Mouse (Mus musculus): Measurements from ENCODE around the gene Wwox. TPM values are rescaled to one million over a fixed set of nuclear protein-coding genes. Genes with fewer than 3 reads are reported as not detected.

Gene Wwox
- polyA plus RNA-seq, 1 experiment from 2014 or later, result 11.0 TPM

DNA sequence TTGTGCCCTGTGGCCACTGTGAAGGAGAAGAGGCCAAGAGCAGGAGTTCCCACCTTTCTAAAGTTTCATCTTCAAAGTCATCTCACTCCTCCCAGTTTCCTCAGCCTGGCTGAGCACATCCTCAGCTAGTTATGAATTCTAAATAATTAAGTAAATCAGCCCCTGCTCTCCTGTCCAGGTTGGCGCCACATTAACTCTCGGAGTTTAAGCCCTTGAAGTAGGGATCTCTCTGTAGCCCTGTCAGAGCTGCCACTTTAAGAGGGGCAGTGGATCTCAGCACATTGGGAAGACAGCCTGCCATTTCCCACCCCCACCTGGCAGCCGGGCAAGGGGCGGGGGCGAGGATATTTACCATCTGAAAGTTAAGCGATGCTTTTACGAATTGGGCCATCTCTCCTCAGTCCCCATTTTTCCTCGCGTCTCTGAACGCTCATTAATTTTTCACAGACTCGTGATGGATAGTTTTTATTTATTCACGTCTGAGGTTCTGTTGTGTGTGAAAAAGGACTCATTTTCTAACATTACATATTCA is 150.9 kb downstream of the Wwox start:
- H3K9me3 ChIP-seq (ENCODE audit: control insufficient read depth, low read length), result no peaks in the 10 kb centered on the region
- no peaks in the 10 kb centered on the region for H3K27me3 ChIP-seq (replicated peaks; ENCODE audit: control insufficient read depth, insufficient read depth, low read length)
- no peaks in the 10 kb centered on the region for H3K36me3 ChIP-seq (ENCODE audit: control insufficient read depth, insufficient read depth, low read length)
- no peaks in the 10 kb centered on the region for H3K4me1 ChIP-seq (ENCODE audit: control insufficient read depth, insufficient read depth, low read length)
- H3K4me2 ChIP-seq (ENCODE audit: low read depth, low read length), result no peak overlapping the region
- no peak overlapping the region for H3K9ac ChIP-seq (ENCODE audit: low read depth, low read length)
- H3K27ac ChIP-seq (replicated peaks; ENCODE audit: low read depth, low read length), result no peak overlapping the region
- DNase-seq (ENCODE audit: low spot score), result no peak
- H3K4me3 ChIP-seq (ENCODE audit: low read depth, low read length), result no peak overlapping the region
- WGBS, result 86% methylated on average over 12 of the region's 12 CpGs
- no peak for ATAC-seq (ENCODE audit: low read depth)

GRCm38 (mm10) chr8:114591296-114592280 is 152.1 kb downstream of the Wwox start:
- Histone ChIP-seq H3K27me3 (replicated peaks; ENCODE audit: control insufficient read depth, insufficient read depth, low read length) (no peaks in the 10 kb centered on the region), H3K9me3 (ENCODE audit: control insufficient read depth, low read length) (peaks cover 4% of the 10 kb centered on the region; the same call in 1 of the 2 replicates), H3K4me3 (ENCODE audit: low read depth, low read length) (no peak overlapping the region), H3K4me1 (ENCODE audit: control insufficient read depth, insufficient read depth, low read length) (no peaks in the 10 kb centered on the region), H3K36me3 (ENCODE audit: control insufficient read depth, insufficient read depth, low read length) (no peaks in the 10 kb centered on the region), H3K4me2 (ENCODE audit: low read depth, low read length) (peak overlapping the region; percentile 41), H3K9ac (ENCODE audit: low read depth, low read length) (0 out of 2 replicates have a peak overlapping the region, but pooled peaks have one; percentile 9), H3K27ac (replicated peaks; ENCODE audit: low read depth, low read length) (no peak overlapping the region)
- WGBS, result 33% methylated on average over 26 of the region's 26 CpGs
- peak; percentile 53; the same call in 1 of the 2 replicates for ATAC-seq (ENCODE audit: low read depth)
- DNase-seq (ENCODE audit: low spot score), result peak; percentile 74

- 72% methylated on average over 18 of the region's 19 CpGs for WGBS
- DNase-seq (ENCODE audit: low spot score), result no peak
These were observed 154.1 kb downstream of the Wwox start for GRCm38 (mm10) chr8:114593424-114594157.

GRCm38 (mm10) chr8:114594811-114595210 is 155.4 kb downstream of the Wwox start:
- Histone ChIP-seq H3K4me3 (ENCODE audit: low read depth, low read length) (no peak overlapping the region), H3K4me1 (ENCODE audit: control insufficient read depth, insufficient read depth, low read length) (peaks cover 6% of the 10 kb centered on the region; the same call in 1 of the 2 replicates), H3K27me3 (replicated peaks; ENCODE audit: control insufficient read depth, insufficient read depth, low read length) (no peaks in the 10 kb centered on the region), H3K9ac (ENCODE audit: low read depth, low read length) (no peak overlapping the region), H3K27ac (replicated peaks; ENCODE audit: low read depth, low read length) (no peak overlapping the region), H3K9me3 (ENCODE audit: control insufficient read depth, low read length) (peaks cover 4% of the 10 kb centered on the region; the same call in 1 of the 2 replicates), H3K36me3 (ENCODE audit: control insufficient read depth, insufficient read depth, low read length) (no peaks in the 10 kb centered on the region), H3K4me2 (ENCODE audit: low read depth, low read length) (no peak overlapping the region)
- ATAC-seq (ENCODE audit: low read depth), result no peak
- no peak for DNase-seq (ENCODE audit: low spot score)
- 79% methylated on average over 5 of the region's 5 CpGs for WGBS

More at GRCm38 (mm10) chr8:114593424-114594157, 154.1 kb downstream of the Wwox start:
- H3K4me2 ChIP-seq (ENCODE audit: low read depth, low read length), result no peak overlapping the region
- no peaks in the 10 kb centered on the region for H3K27me3 ChIP-seq (replicated peaks; ENCODE audit: control insufficient read depth, insufficient read depth, low read length)
- no peak overlapping the region for H3K9ac ChIP-seq (ENCODE audit: low read depth, low read length)
- ATAC-seq (ENCODE audit: low read depth), result no peak
- H3K36me3 ChIP-seq (ENCODE audit: control insufficient read depth, insufficient read depth, low read length), result no peaks in the 10 kb centered on the region
- no peak overlapping the region for H3K27ac ChIP-seq (replicated peaks; ENCODE audit: low read depth, low read length)
- H3K4me3 ChIP-seq (ENCODE audit: low read depth, low read length), result no peak overlapping the region
- no peaks in the 10 kb centered on the region for H3K4me1 ChIP-seq (ENCODE audit: control insufficient read depth, insufficient read depth, low read length)
- peaks cover 4% of the 10 kb centered on the region; the same call in 1 of the 2 replicates for H3K9me3 ChIP-seq (ENCODE audit: control insufficient read depth, low read length)

DNA sequence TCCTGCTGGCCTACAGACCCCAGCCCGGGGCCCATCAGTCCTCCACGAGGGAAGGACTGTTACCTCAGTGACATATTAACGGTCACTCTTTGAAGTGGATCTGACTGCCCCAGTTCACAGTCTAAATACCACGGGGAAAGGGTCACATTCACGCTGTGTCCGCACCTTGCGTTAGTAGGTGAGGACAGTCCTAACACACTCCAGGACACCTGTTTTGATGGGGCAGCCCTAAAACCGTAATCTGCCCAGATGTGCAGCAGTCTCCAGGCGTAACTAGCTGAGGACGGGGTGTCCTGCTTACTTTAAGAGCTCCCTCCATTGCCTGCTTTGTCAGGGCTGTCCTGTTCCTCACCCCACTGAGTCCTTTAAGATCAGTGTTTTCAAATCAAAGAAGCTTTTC is 160.1 kb downstream of the Wwox start:
- peaks cover 13% of the 10 kb centered on the region; the same call in 1 of the 2 replicates for H3K4me1 ChIP-seq (ENCODE audit: control insufficient read depth, insufficient read depth, low read length)
- no peaks in the 10 kb centered on the region for H3K36me3 ChIP-seq (ENCODE audit: control insufficient read depth, insufficient read depth, low read length)
- peaks cover 4% of the 10 kb centered on the region; the same call in 1 of the 2 replicates for H3K9me3 ChIP-seq (ENCODE audit: control insufficient read depth, low read length)
- no peak overlapping the region for H3K9ac ChIP-seq (ENCODE audit: low read depth, low read length)
- H3K27ac ChIP-seq (replicated peaks; ENCODE audit: low read depth, low read length), result 0 out of 2 replicates have a peak overlapping the region, but pooled peaks have one; percentile 2
- WGBS, result 61% methylated on average over 10 of the region's 10 CpGs
- no peak overlapping the region for H3K4me2 ChIP-seq (ENCODE audit: low read depth, low read length)
- no peak overlapping the region for H3K4me3 ChIP-seq (ENCODE audit: low read depth, low read length)
- DNase-seq (ENCODE audit: low spot score), result no peak
- H3K27me3 ChIP-seq (replicated peaks; ENCODE audit: control insufficient read depth, insufficient read depth, low read length), result no peaks in the 10 kb centered on the region
- no peak for ATAC-seq (ENCODE audit: low read depth)

GRCm38 (mm10) chr8:114600196-114600595 is 160.7 kb downstream of the Wwox start:
- Histone ChIP-seq H3K27ac (replicated peaks; ENCODE audit: low read depth, low read length) (no peak overlapping the region), H3K9ac (ENCODE audit: low read depth, low read length) (no peak overlapping the region), H3K27me3 (replicated peaks; ENCODE audit: control insufficient read depth, insufficient read depth, low read length) (no peaks in the 10 kb centered on the region), H3K4me1 (ENCODE audit: control insufficient read depth, insufficient read depth, low read length) (peaks cover 14% of the 10 kb centered on the region; the same call in 1 of the 2 replicates), H3K36me3 (ENCODE audit: control insufficient read depth, insufficient read depth, low read length) (no peaks in the 10 kb centered on the region), H3K4me3 (ENCODE audit: low read depth, low read length) (no peak overlapping the region), H3K9me3 (ENCODE audit: control insufficient read depth, low read length) (peaks cover 4% of the 10 kb centered on the region; the same call in 1 of the 2 replicates), H3K4me2 (ENCODE audit: low read depth, low read length) (no peak overlapping the region)
- 69% methylated on average over 11 of the region's 11 CpGs for WGBS
- ATAC-seq (ENCODE audit: low read depth) (no peak), DNase-seq (ENCODE audit: low spot score) (no peak)

DNA sequence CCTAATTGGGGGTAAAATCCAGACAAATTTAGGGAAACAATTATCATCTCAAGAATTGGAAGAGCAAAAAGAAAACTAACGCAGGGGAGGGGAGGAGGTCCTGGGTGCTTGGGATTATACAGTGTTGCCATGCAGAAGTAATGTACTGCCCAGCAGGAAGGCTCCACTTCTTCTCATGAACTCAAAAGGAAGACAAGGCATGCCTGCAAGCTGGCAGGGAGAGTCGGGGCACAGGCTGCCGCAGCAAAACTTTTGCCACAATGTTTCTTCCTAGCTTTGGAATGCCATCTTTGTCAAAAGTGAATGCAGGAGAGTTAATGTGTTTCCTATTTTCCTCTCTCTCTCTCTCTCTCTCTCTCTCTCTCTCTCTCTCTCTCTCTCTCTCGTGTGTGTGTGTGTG is 163.6 kb downstream of the Wwox start:
- H3K36me3 ChIP-seq (ENCODE audit: control insufficient read depth, insufficient read depth, low read length), result no peaks in the 10 kb centered on the region
- ATAC-seq (ENCODE audit: low read depth) (no peak), DNase-seq (ENCODE audit: low spot score) (no peak)
- no peaks in the 10 kb centered on the region for H3K9me3 ChIP-seq (ENCODE audit: control insufficient read depth, low read length)
- H3K4me3 ChIP-seq (ENCODE audit: low read depth, low read length), result no peak overlapping the region
- WGBS, result 43% methylated on average over 3 of the region's 4 CpGs
- no peak overlapping the region for H3K4me2 ChIP-seq (ENCODE audit: low read depth, low read length)
- peaks cover 14% of the 10 kb centered on the region; the same call in 1 of the 2 replicates for H3K4me1 ChIP-seq (ENCODE audit: control insufficient read depth, insufficient read depth, low read length)
- H3K9ac ChIP-seq (ENCODE audit: low read depth, low read length), result no peak overlapping the region
- H3K27ac ChIP-seq (replicated peaks; ENCODE audit: low read depth, low read length), result no peak overlapping the region
- H3K27me3 ChIP-seq (replicated peaks; ENCODE audit: control insufficient read depth, insufficient read depth, low read length), result no peaks in the 10 kb centered on the region

DNA sequence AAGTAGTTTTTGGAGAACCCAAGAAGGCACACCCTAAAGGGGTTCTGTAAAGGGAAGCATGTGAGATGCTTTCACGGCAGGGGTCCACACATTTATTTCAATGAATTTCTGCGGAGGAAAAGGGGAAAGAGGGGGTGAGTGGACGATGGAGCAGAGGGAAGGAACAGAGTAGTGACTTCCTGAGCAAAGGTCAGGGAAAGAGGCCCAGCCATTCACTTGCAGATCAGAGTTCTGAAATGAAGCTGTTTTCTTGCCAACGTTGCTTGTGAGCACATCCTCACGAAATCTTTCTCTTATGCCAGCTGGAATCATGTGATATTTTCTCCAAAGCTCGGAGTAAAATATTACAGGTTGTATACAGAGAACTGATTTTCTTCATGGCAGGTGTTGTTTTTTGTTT is 164.1 kb downstream of the Wwox start:
- ATAC-seq (ENCODE audit: low read depth) (no peak), DNase-seq (ENCODE audit: low spot score) (no peak)
- Histone ChIP-seq H3K4me3 (ENCODE audit: low read depth, low read length) (no peak overlapping the region), H3K27me3 (replicated peaks; ENCODE audit: control insufficient read depth, insufficient read depth, low read length) (no peaks in the 10 kb centered on the region), H3K9ac (ENCODE audit: low read depth, low read length) (no peak overlapping the region), H3K4me1 (ENCODE audit: control insufficient read depth, insufficient read depth, low read length) (peaks cover 14% of the 10 kb centered on the region; the same call in 1 of the 2 replicates), H3K9me3 (ENCODE audit: control insufficient read depth, low read length) (no peaks in the 10 kb centered on the region), H3K4me2 (ENCODE audit: low read depth, low read length) (no peak overlapping the region), H3K27ac (replicated peaks; ENCODE audit: low read depth, low read length) (no peak overlapping the region), H3K36me3 (ENCODE audit: control insufficient read depth, insufficient read depth, low read length) (no peaks in the 10 kb centered on the region)
- 33% methylated on average over 6 of the region's 6 CpGs for WGBS
